Mouse (Mus musculus) layer of hippocampus, adult 9-11 months (tissue): ENCODE results near the gene Lgals2.
"Not testable (repeated sequence)": the region's sequence is repeated elsewhere in the genome, so short reads cannot be mapped to it uniquely, and the experiment has no call there.

Source experiments
- DNase-seq: peaks from one replicate; pipeline ENCODE4 v3.0.0; 2022

The Lgals2 gene

GRCm38 (mm10) chr15:78873803-78874435, 18.6 kb upstream of the Lgals2 start:
- no peak for DNase-seq

DNA sequence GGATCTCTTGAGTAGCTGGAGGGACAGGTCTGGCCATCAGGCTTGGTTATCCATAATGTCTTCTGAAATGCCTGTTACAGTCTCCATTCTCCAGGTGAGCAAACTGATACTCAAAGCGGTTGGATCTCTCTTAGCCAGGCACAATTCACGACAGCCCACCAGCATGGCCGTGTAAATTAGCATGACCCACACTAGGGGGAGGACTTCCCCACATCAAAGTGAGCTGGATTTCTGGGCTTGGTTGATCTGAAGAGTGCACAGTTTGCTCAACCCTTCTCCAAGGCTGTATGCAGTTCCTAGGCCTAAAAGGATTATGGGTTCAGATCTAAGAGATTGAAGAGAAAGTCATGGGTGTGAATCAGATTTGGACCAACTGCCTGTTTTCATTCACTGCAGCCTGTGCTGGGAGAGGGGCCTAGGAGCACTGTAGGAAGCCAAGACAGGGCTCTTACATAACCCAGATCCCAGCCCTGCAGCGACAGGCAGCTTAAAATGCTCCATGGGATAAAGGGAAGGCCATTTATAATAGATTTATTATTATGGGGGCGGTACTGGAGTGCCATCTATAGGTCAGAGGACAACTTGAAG, 16.8 kb upstream of the Lgals2 start:
- DNase-seq: no peak

DNA sequence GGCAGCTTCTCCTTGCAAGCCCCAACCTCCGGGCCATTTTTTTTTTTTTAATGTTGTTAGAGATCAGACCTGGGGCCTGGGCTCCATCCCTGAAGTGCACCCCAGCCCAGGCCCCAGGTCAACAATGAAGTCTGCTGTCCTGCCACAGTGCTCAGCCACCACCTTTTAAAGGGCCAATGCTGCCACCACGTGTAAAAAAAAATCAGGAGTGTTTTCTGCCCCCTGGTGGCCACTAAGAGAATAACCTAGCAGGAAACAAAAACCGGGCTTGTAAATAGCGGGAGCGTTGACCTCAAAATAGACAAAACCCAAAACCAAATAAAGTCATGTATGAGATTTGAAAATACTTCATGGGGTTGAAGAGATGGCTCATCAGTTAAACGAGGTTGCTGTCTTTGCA, 14.4 kb upstream of the Lgals2 start:
- DNase-seq: no peak

GRCm38 (mm10) chr15:78868826-78869233, 13.5 kb upstream of the Lgals2 start:
- DNase-seq: no peak

DNA sequence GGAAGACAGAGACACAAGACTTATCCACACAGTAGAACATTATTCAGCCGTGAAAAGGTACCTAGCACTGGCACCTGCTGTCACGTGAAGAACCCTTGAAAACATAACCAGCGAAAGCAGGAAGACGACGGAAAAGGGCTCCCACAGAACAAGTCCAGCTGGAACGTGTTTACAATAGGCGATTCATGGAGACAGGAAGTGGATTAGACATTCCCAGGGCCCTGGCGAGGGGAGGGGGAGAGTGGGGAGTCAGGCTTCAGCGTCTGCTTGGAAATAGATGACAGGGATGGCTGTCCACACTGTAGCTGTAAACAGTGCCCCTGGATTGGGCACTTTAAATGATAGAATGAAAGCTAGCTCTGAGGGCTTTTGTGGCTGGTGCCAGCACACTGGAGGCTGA, 13.1 kb upstream of the Lgals2 start:
- no peak for DNase-seq

DNA sequence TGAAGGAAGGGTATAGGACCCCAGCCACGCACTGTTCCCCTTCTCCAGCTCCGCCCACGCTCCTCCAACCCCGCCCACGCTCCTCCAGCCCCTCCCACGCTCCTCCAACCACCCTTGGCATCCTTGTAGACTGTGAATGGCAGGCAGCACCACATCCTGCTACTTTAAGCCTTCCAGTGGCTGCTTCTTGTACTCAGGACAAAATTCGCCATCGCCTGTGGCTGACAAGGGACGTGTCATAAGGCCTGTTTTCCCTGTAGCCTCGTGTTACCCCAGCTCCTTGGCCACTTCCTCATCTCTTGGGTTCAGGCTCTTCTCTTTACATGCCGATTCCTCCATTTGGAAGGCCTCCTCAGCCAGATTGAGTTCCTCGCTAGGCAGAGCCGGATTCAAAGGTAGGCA, 8.5 kb upstream of the Lgals2 start:
- DNase-seq: no peak

DNA sequence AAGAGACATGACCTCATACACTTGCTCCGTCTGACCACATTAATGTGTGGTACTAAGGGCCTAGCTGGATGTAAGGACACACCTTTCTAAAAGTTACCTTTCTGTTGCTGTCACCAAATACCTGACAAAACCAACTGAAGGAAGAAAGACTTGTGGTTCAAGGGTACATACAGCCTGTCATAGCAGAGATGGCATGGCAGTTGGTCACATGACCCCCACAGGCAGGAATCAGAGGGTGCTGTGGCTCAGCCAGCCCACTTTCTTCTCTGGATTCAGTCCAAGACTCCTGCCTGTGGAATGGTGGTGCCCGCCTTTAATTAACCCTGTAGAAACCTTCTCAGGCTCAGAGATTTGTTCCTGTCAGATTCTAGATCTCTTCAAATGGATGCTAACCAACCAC, 7.8 kb upstream of the Lgals2 start:
- no peak for DNase-seq

GRCm38 (mm10) chr15:78862280-78862679, 7.0 kb upstream of the Lgals2 start:
- no peak for DNase-seq

GRCm38 (mm10) chr15:78859714-78860113, 4.4 kb upstream of the Lgals2 start:
- no peak for DNase-seq

DNA sequence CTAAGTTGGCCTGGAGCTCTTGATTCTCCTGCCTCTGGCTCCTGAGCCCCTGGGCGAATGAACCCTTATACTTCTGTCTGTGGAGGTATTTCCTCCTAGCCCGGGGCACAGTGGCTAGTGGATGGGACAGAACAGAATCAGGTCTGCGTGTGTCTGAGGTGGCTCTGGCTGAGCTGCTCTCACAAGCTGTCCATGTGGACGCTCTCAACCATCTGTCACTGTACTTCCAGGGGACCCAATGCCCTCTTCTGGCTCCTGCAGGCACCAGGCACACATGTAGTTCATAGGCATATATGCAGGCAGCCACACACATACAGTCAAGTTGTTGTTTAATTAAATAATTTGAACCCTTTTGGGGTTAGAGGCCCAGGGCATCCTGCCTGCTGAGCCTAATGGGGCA, 4.0 kb upstream of the Lgals2 start:
- DNase-seq: no peak

GRCm38 (mm10) chr15:78857009-78857408, 1.7 kb upstream of the Lgals2 start:
- peak; percentile 84 for DNase-seq

GRCm38 (mm10) chr15:78851505-78852153, 3.7 kb downstream of the Lgals2 start:
- DNase-seq: peak; percentile 93

GRCm38 (mm10) chr15:78850944-78851343, 4.4 kb downstream of the Lgals2 start:
- DNase-seq: no peak

- peak; percentile 83 for DNase-seq
These were observed 5.1 kb downstream of the Lgals2 start for GRCm38 (mm10) chr15:78850059-78850824.

DNA sequence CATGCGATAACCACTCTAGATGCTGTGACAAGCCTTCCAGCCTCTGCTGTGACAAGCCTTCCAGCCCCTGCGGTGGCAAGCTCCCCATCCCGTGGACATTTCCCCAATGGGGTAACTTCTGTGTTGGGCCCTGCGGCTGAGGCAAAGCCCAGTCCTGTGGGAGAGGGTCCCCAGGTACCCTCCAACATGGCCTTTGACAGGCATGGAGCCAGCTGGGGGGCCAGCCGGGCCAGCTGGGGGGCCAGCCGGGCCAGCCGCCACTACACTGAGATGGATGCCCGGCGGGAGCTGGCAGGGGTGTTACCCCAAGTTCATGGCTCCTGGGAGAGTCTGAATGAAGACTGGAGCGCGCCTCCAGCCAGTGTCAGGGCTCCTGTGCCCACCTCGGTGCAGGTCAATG, 5.8 kb downstream of the Lgals2 start:
- DNase-seq: no peak

DNA sequence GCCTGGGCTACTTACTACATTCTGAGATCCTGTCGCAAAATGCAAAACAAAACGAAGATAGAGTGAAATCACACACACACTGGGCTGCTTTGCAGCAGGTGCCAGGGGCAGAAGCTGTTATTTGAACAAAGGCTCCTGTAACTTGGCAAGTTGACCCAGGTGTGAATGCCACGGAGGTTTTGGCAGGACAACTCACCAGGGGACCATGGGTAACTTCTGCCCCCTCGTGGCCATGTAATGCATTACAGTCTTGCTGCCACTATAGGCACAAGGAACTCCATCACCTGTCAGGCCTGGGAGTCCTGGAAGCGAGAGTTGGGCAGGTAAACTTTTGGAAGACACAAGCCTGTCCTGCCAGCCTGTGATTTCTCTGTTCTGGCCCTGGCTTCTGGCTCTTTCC, 6.9 kb downstream of the Lgals2 start:
- DNase-seq: peak; percentile 73

DNA sequence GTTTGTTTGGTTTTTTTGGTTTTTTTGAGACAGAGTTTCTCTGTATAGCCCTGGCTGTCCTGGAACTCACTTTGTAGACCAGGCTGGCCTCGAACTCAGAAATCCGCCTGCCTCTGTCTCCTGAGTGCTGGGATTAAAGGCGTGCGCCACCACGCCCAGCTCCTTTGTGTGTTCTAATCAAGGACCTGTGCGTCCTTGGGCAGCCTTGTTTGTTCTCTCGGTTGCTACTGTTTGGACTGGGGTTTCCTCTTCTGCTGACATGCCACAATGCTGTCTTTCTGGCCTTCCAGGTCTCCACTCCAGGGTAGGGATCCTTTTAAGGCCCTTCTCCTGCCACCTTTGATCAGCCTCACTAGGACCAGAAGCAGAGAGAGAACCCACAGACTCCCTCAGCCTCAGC, 8.5 kb downstream of the Lgals2 start:
- not testable (repeated sequence) for DNase-seq

GRCm38 (mm10) chr15:78846352-78846751, 9.0 kb downstream of the Lgals2 start:
- no peak for DNase-seq

DNA sequence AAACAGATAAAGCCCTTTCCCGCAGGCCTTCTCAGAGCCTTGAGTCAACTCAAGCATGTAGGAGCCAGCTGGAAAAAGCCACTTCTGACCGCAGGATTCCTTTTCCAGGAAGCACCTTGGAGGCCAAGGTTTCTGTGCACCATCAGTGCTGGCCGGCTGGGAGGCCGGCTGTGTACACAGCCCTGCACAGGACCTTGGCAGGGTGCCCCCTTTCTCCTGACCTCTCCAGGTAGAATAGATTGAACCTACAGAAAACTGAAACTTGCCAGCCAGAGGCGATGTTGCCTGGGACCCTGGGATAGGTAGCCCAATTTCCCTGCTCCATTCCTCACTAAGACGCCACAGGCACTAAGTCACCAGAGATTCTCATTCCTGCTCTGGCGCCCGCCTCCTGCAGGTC, 9.5 kb downstream of the Lgals2 start:
- no peak for DNase-seq

- no peak for DNase-seq
These were observed 10.0 kb downstream of the Lgals2 start for GRCm38 (mm10) chr15:78845321-78845720.

DNA sequence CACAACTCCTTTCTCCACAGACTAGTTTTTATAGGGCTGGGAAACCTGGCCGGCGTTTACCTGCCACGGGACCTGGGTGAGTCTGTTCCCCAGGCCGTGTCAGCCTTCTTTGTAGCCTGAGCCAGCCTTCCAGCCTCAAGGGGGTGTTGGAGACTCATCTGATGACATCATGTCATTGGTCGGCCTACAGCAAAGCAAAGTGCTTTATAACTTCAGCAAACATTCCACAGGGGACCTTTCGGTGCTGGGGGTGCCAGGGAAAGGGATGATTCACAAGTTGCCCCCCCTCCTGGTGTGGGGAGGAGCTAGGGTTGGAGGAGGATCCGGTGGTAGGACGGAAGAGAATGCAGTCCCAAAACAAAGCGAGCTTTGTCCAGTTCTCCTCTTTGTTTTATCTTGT, 10.5 kb downstream of the Lgals2 start:
- DNase-seq: peak; percentile 63

- DNase-seq: no peak
These were observed 11.5 kb downstream of the Lgals2 start for GRCm38 (mm10) chr15:78843581-78844469.
